Mouse (Mus musculus): ENCODE results near the gene Ercc5.

- TF ChIP-seq HCFC1 (IDR thresholded peaks at IDR 0.05; ENCODE audit: borderline replicate concordance, insufficient read depth, low read length) (no peak), ZNF384 (IDR thresholded peaks at IDR 0.05; ENCODE audit: low read depth, low read length) (no peak), ZC3H11A (IDR thresholded peaks at IDR 0.05; ENCODE audit: borderline replicate concordance, low read depth, low read length) (no peak), MAFK (IDR thresholded peaks at IDR 0.05; ENCODE audit: insufficient read depth, low read depth, low read length) (no peak)
Measured at GRCm38 (mm10) chr1:44162389-44162788, 14.8 kb downstream of the Ercc5 start.
